Mouse (Mus musculus): ENCODE measurements at regions not wholly inside any gene's neighbourhood (a gene's known extent, or its start where the extent isn't known, plus 50 kb on each side); places are given as distances from the start of the nearest gene placed in this dataset.

DNA sequence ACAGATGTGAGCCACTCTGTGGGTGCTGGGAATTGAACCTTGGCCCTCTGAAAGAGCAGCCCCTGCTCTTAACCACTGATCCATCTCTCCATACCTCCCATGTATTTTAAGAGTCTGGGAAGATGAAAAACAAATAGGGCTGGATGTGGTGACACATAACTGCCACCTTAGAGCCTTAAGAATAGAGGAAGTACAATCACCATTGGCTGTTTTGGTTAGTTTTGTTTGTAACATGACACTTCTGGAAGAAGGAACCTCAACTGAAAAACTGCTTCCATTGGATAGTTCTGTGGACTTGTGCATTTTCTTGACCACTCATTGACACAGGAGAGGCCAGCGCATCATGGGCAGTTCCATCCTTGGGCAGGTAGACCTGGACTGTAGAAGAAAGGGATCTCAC, 100.7 kb upstream of the Tet2 start:
- TF ChIP-seq CTCF (IDR thresholded peaks at IDR 0.05; ENCODE audit: borderline replicate concordance, extremely low read depth, insufficient read depth, insufficient read length) (no peak), POLR2A (IDR thresholded peaks at IDR 0.05; ENCODE audit: borderline replicate concordance, extremely low read depth, insufficient read depth, insufficient read length, poor library complexity, severe bottlenecking) (no peak)

Measured in brain, embryonic 14.5 days (tissue).